16 mouse cellular contexts compared by ENCODE assay signal in genomic region chr11:88027391-88028035, GRCm38 (mm10). TPM values are rescaled to one million over a fixed set of nuclear protein-coding genes. Genes with fewer than 3 reads are reported as not detected.
A peak's percentile ranks its signal among the peaks of the same experiment; 100 is the strongest.
DNase-seq lines count a peak whose midpoint lies in the region; ATAC-seq and TF ChIP-seq lines count a peak whose summit lies in the region.
"Had no signal": no experiment of that assay in that cellular context is flagged by ENCODE, and none has a peak within 500 bp of the region (broad histone marks: within the 10 kb centered on the region; RNA-seq: fewer than 3 reads in every experiment).

No protein-coding gene starts in this region.

- no peak overlapping the region for H3K9ac ChIP-seq in forebrain, embryonic 11.5 days (ENCODE audit: low read length)
- no peak overlapping the region for H3K9ac ChIP-seq in hindbrain, embryonic 12.5 days
- no peak overlapping the region for H3K9ac ChIP-seq in intestine, postnatal 0 days (ENCODE audit: low read depth, low read length)
- H3K9ac ChIP-seq: liver, embryonic 14.5 days had no signal

- no peak overlapping the region for H3K4me2 ChIP-seq in forebrain, embryonic 11.5 days (ENCODE audit: low read depth, low read length, severe bottlenecking)
- no peak overlapping the region for H3K4me2 ChIP-seq in hindbrain, embryonic 12.5 days (replicated peaks)
- no peak overlapping the region for H3K4me2 ChIP-seq in intestine, postnatal 0 days (replicated peaks; ENCODE audit: low read depth)

- H3K4me3 ChIP-seq in forebrain, embryonic 10.5 days = peak overlapping the region; percentile 16; the same call in 1 of the 2 replicates
- no peak overlapping the region for H3K4me3 ChIP-seq in forebrain, embryonic 11.5 days (ENCODE audit: low read depth, low read length)
- no peak overlapping the region for H3K4me3 ChIP-seq in hindbrain, embryonic 12.5 days
- H3K4me3 ChIP-seq in intestine, postnatal 0 days (ENCODE audit: low read depth, low read length) = no peak overlapping the region
- H3K4me3 ChIP-seq: erythroblast, embryonic 14.5 days; limb, embryonic 10.5 days had no signal

- H3K27me3 ChIP-seq in forebrain, embryonic 10.5 days (ENCODE audit: poor library complexity, severe bottlenecking) = no peaks in the 10 kb centered on the region
- no peaks in the 10 kb centered on the region for H3K27me3 ChIP-seq in forebrain, embryonic 11.5 days (ENCODE audit: control insufficient read depth, insufficient read depth, low read length)
- no peaks in the 10 kb centered on the region for H3K27me3 ChIP-seq in hindbrain, embryonic 12.5 days
- H3K27me3 ChIP-seq in intestine, postnatal 0 days (replicated peaks; ENCODE audit: control insufficient read depth, insufficient read depth, low read length) = no peaks in the 10 kb centered on the region

- ATAC-seq in forebrain, embryonic 11.5 days (replicated peaks; ENCODE audit: low FRiP score) = no peak
- no peak for ATAC-seq in hindbrain, embryonic 12.5 days (ENCODE audit: low FRiP score)
- ATAC-seq in intestine, postnatal 0 days = no peak
- ATAC-seq: intestine, embryonic 16.5 days had no signal

- no peaks in the 10 kb centered on the region for H3K36me3 ChIP-seq in forebrain, embryonic 10.5 days (replicated peaks)
- no peaks in the 10 kb centered on the region for H3K36me3 ChIP-seq in forebrain, embryonic 11.5 days (ENCODE audit: control insufficient read depth, insufficient read depth, low read length)
- H3K36me3 ChIP-seq in hindbrain, embryonic 12.5 days = no peaks in the 10 kb centered on the region
- no peaks in the 10 kb centered on the region for H3K36me3 ChIP-seq in intestine, postnatal 0 days (ENCODE audit: control insufficient read depth, insufficient read depth)
- H3K36me3 ChIP-seq: limb, embryonic 10.5 days had no signal

- H3K9me3 ChIP-seq in forebrain, embryonic 10.5 days = no peaks in the 10 kb centered on the region
- H3K9me3 ChIP-seq in forebrain, embryonic 11.5 days (ENCODE audit: control insufficient read depth, low read length) = no peaks in the 10 kb centered on the region
- H3K9me3 ChIP-seq in hindbrain, embryonic 12.5 days (replicated peaks) = no peaks in the 10 kb centered on the region
- H3K9me3 ChIP-seq in intestine, postnatal 0 days (ENCODE audit: control insufficient read depth) = no peaks in the 10 kb centered on the region
- H3K9me3 ChIP-seq: limb, embryonic 10.5 days had no signal

- peak overlapping the region; percentile 85 for H3K27ac ChIP-seq in forebrain, embryonic 10.5 days
- H3K27ac ChIP-seq in forebrain, embryonic 11.5 days (ENCODE audit: low read depth, low read length) = no peak overlapping the region
- H3K27ac ChIP-seq in hindbrain, embryonic 12.5 days = peak overlapping the region; percentile 36; the same call in 1 of the 2 replicates
- H3K27ac ChIP-seq in intestine, postnatal 0 days (ENCODE audit: low read depth, low read length) = no peak overlapping the region
- H3K27ac ChIP-seq: limb, embryonic 10.5 days; liver, embryonic 14.5 days had no signal

- 55% methylated on average over 9 of the region's 9 CpGs for WGBS in forebrain, embryonic 10.5 days
- WGBS in forebrain, embryonic 11.5 days = 50% methylated on average over 9 of the region's 9 CpGs
- 45% methylated on average over 9 of the region's 9 CpGs for WGBS in hindbrain, embryonic 12.5 days
- 80% methylated on average over 9 of the region's 9 CpGs for WGBS in intestine, postnatal 0 days

- DNase-seq in forebrain, embryonic 10.5 days (ENCODE audit: extremely low spot score, low spot score) = no peak
- no peak for DNase-seq in forebrain, embryonic 11.5 days (ENCODE audit: low spot score)
- peak; percentile 44 for DNase-seq in 3T3-L1 (ENCODE audit: low read depth, low spot score)
- peak; percentile 93 for DNase-seq in ZHBTc4 (ENCODE audit: low read depth, low spot score)
- DNase-seq in urinary bladder, postnatal 4 days (ENCODE audit: low spot score in 2 of 2) = no peak
- no peak for DNase-seq in urinary bladder, adult 18-20 months (ENCODE audit: low spot score in 2 of 2)
- DNase-seq: cerebellum, adult 2 months; kidney, postnatal 14 days; lung, postnatal 4 days; spleen, adult 18-20 months had no signal

- no peak for TF ChIP-seq CTCF in intestine, postnatal 0 days (IDR thresholded peaks at IDR 0.05; ENCODE audit: low read depth)

- peaks cover 26% of the 10 kb centered on the region for H3K4me1 ChIP-seq in forebrain, embryonic 10.5 days
- H3K4me1 ChIP-seq in forebrain, embryonic 11.5 days (replicated peaks; ENCODE audit: control insufficient read depth, insufficient read depth, low read length) = peaks cover 6% of the 10 kb centered on the region
- H3K4me1 ChIP-seq in hindbrain, embryonic 12.5 days = peaks cover 14% of the 10 kb centered on the region
- H3K4me1 ChIP-seq in intestine, postnatal 0 days (replicated peaks; ENCODE audit: control insufficient read depth, insufficient read depth, low read length) = no peaks in the 10 kb centered on the region
- H3K4me1 ChIP-seq: limb, embryonic 10.5 days had no signal

RNA-seq across cellular contexts. Expression of gene Srsf1, which starts 19.7 kb away (rescaled TPM):
- polyA plus RNA-seq in forebrain, embryonic 10.5 days (2016; fragmentation: Nextera tagmentation; extraction: Ambion mirVana) = 404 and 428 TPM in 2 replicates
- polyA plus RNA-seq in forebrain, embryonic 11.5 days (2014; fragmentation: Nextera tagmentation; extraction: Ambion mirVana) = 559 and 563 TPM in 2 replicates
- 468 and 477 TPM in 2 replicates for polyA plus RNA-seq in hindbrain, embryonic 12.5 days (2016; fragmentation: Nextera tagmentation; extraction: Ambion mirVana)
- polyA plus RNA-seq in intestine, postnatal 0 days (2015; fragmentation: Nextera tagmentation; extraction: Ambion mirVana) = 70.7 and 73.2 TPM in 2 replicates

RNA-seq across cellular contexts. Expression of gene Dynll2, which starts 40.2 kb away (rescaled TPM):
- 24.8 and 25.9 TPM in 2 replicates for polyA plus RNA-seq in forebrain, embryonic 10.5 days (2016; fragmentation: Nextera tagmentation; extraction: Ambion mirVana)
- polyA plus RNA-seq in forebrain, embryonic 11.5 days (2014; fragmentation: Nextera tagmentation; extraction: Ambion mirVana) = 19.1 and 21.3 TPM in 2 replicates
- 39.9 and 44.8 TPM in 2 replicates for polyA plus RNA-seq in hindbrain, embryonic 12.5 days (2016; fragmentation: Nextera tagmentation; extraction: Ambion mirVana)
- polyA plus RNA-seq in intestine, postnatal 0 days (2015; fragmentation: Nextera tagmentation; extraction: Ambion mirVana) = 52.4 and 57.4 TPM in 2 replicates

RNA-seq across cellular contexts. Expression of gene Vezf1, which starts 40.6 kb away (rescaled TPM):
- 61.6 and 62.6 TPM in 2 replicates for polyA plus RNA-seq in forebrain, embryonic 10.5 days (2016; fragmentation: Nextera tagmentation; extraction: Ambion mirVana)
- polyA plus RNA-seq in forebrain, embryonic 11.5 days (2014; fragmentation: Nextera tagmentation; extraction: Ambion mirVana) = 84.8 and 87.7 TPM in 2 replicates
- 75.1 and 79.0 TPM in 2 replicates for polyA plus RNA-seq in hindbrain, embryonic 12.5 days (2016; fragmentation: Nextera tagmentation; extraction: Ambion mirVana)
- 16.8 and 18.7 TPM in 2 replicates for polyA plus RNA-seq in intestine, postnatal 0 days (2015; fragmentation: Nextera tagmentation; extraction: Ambion mirVana)

Comparison
In these comparisons a context has a peak if more than half of its experiments do, and no peak if none do; other contexts are left out.
1. H3K27ac ChIP-seq: peak in forebrain, embryonic 10.5 days (single experiment) and hindbrain, embryonic 12.5 days (single experiment); none in forebrain, embryonic 11.5 days (single experiment) and intestine, postnatal 0 days (single experiment).
2. DNase-seq: peak in 3T3-L1 (single experiment) and ZHBTc4 (single experiment); none in forebrain, embryonic 10.5 days (single experiment), forebrain, embryonic 11.5 days (single experiment), urinary bladder, postnatal 4 days (0 of 2) and urinary bladder, adult 18-20 months (0 of 2).